Mouse (Mus musculus) embryonic facial prominence, embryonic 13.5 days (tissue): ENCODE data around the gene Ctdsp1. TPM values are rescaled to one million over a fixed set of nuclear protein-coding genes. Genes with fewer than 3 reads are reported as not detected.
"Not testable (repeated sequence)": the region's sequence is repeated elsewhere in the genome, so short reads cannot be mapped to it uniquely, and the experiment has no call there.

Experiments
- ATAC-seq: fragments of 200-750 bp; cut with Nextera tagmentation; 2 replicates; pipeline ENCODE4 v1.8.0; 2017; ENCODE audit warnings: low read depth; ENCODE audit not compliant: insufficient number of reproducible peaks, insufficient read depth, low FRiP score, low TSS enrichment
- H3K27ac ChIP-seq: fragments of 300-500 bp; sonication (generic); 2 replicates; pipeline ENCODE4 v1.5.1; 2015; ENCODE audit warnings: moderate library complexity, mild to moderate bottlenecking, inconsistent platforms
- H3K27me3 ChIP-seq: fragments of 300-500 bp; sonication (generic); 2 replicates; pipeline ENCODE4 v1.6.1; 2015; ENCODE audit warnings: mild to moderate bottlenecking, inconsistent platforms
- H3K36me3 ChIP-seq: fragments of 300-500 bp; sonication (generic); 2 replicates; pipeline ENCODE4 v1.6.1; 2015; ENCODE audit warnings: mild to moderate bottlenecking, inconsistent platforms
- H3K4me1 ChIP-seq: fragments of 300-500 bp; sonication (generic); 2 replicates; pipeline ENCODE4 v1.6.1; 2015; ENCODE audit warnings: inconsistent platforms
- H3K4me2 ChIP-seq: fragments of 300-500 bp; sonication (generic); 2 replicates; pipeline ENCODE4 v1.6.1; 2015; ENCODE audit warnings: moderate library complexity, mild to moderate bottlenecking, inconsistent platforms
- H3K4me3 ChIP-seq: fragments of 300-500 bp; sonication (generic); 2 replicates; pipeline ENCODE4 v1.5.1; 2015; ENCODE audit warnings: mild to moderate bottlenecking, inconsistent platforms
- H3K9ac ChIP-seq: fragments of 300-500 bp; sonication (generic); 2 replicates; pipeline ENCODE4 v1.6.1; 2015; ENCODE audit warnings: mild to moderate bottlenecking, inconsistent platforms
- H3K9me3 ChIP-seq: fragments of 300-500 bp; sonication (generic); 2 replicates; pipeline ENCODE4 v1.6.1; 2016; ENCODE audit warnings: inconsistent platforms
- WGBS: fragments of 180-500 bp; shearing (Covaris S2); methylation state at CpG from one replicate; pipeline ENCODE4 v1.1.7; 2015; ENCODE audit warnings: mixed read lengths; 5-methylcytosine and 5-hydroxymethylcytosine counted together
- polyA plus RNA-seq: library from polyadenylated mRNA; unstranded; fragments of >200 nt; fragmentation: Nextera tagmentation; extraction: Ambion mirVana; gene quantifications from 2 replicates; pipeline ENCODE4 v1.2.1, GENCODE M21; 2015

Gene Ctdsp1
- polyA plus RNA-seq, 1 experiment from 2014 or later = 91.0 TPM

GRCm38 (mm10) chr1:74390287-74390906 lies 912 bp upstream of the Ctdsp1 start:
- H3K27me3 ChIP-seq = no peaks in the 10 kb centered on the region
- H3K9me3 ChIP-seq = no peaks in the 10 kb centered on the region
- H3K4me2 ChIP-seq = peak overlapping the region; percentile 94
- H3K27ac ChIP-seq = peak overlapping the region; percentile 98
- H3K4me1 ChIP-seq = peaks cover 57% of the 10 kb centered on the region
- H3K36me3 ChIP-seq = peaks cover 22% of the 10 kb centered on the region
- ATAC-seq = no peak
- H3K9ac ChIP-seq = peak overlapping the region; percentile 99
- peak overlapping the region; percentile 91 for H3K4me3 ChIP-seq
- 3% methylated on average over 21 of the region's 21 CpGs for WGBS

- Histone ChIP-seq H3K27me3 (no peaks in the 10 kb centered on the region), H3K36me3 (peaks cover 23% of the 10 kb centered on the region), H3K4me3 (peak overlapping the region; percentile 91), H3K9me3 (no peaks in the 10 kb centered on the region), H3K27ac (peak overlapping the region; percentile 98), H3K9ac (peak overlapping the region; percentile 99), H3K4me2 (peak overlapping the region; percentile 94), H3K4me1 (peaks cover 58% of the 10 kb centered on the region)
- WGBS = under 1% methylated on average over 55 of the region's 63 CpGs
- 0 out of 2 replicates have a peak, but pooled peaks have one; percentile 5 for ATAC-seq
Measured at GRCm38 (mm10) chr1:74391844-74392441, 634 bp downstream of the Ctdsp1 start.

GRCm38 (mm10) chr1:74392446-74392994 lies 1.2 kb downstream of the Ctdsp1 start:
- peaks cover 55% of the 10 kb centered on the region for H3K4me1 ChIP-seq

GRCm38 (mm10) chr1:74393010-74393409 lies 1.7 kb downstream of the Ctdsp1 start:
- Histone ChIP-seq H3K27me3 (no peaks in the 10 kb centered on the region), H3K4me1 (peaks cover 50% of the 10 kb centered on the region), H3K9ac (peak overlapping the region; percentile 99), H3K4me3 (peak overlapping the region; percentile 91), H3K4me2 (peak overlapping the region; percentile 94), H3K27ac (peak overlapping the region; percentile 98), H3K36me3 (peaks cover 23% of the 10 kb centered on the region), H3K9me3 (no peaks in the 10 kb centered on the region)
- ATAC-seq = no peak
- WGBS = 42% methylated on average over 7 of the region's 7 CpGs

More at GRCm38 (mm10) chr1:74392446-74392994, 1.2 kb downstream of the Ctdsp1 start:
- H3K36me3 ChIP-seq = peaks cover 23% of the 10 kb centered on the region
- no peaks in the 10 kb centered on the region for H3K9me3 ChIP-seq
- ATAC-seq = no peak; the same call in 1 of the 2 replicates
- peak overlapping the region; percentile 98 for H3K27ac ChIP-seq
- H3K4me3 ChIP-seq = peak overlapping the region; percentile 91
- peak overlapping the region; percentile 99 for H3K9ac ChIP-seq
- H3K4me2 ChIP-seq = peak overlapping the region; percentile 94
- 2% methylated on average over 16 of the region's 16 CpGs for WGBS
- H3K27me3 ChIP-seq = no peaks in the 10 kb centered on the region

GRCm38 (mm10) chr1:74393697-74394096 lies 2.4 kb downstream of the Ctdsp1 start:
- Histone ChIP-seq H3K4me1 (peaks cover 48% of the 10 kb centered on the region), H3K27ac (no peak overlapping the region), H3K4me3 (peak overlapping the region; percentile 91; the same call in 1 of the 2 replicates), H3K36me3 (peaks cover 23% of the 10 kb centered on the region), H3K27me3 (no peaks in the 10 kb centered on the region), H3K9ac (peak overlapping the region; percentile 99; the same call in 1 of the 2 replicates), H3K9me3 (no peaks in the 10 kb centered on the region), H3K4me2 (peak overlapping the region; percentile 94; the same call in 1 of the 2 replicates)
- no peak for ATAC-seq
- WGBS = 90% methylated on average over 9 of the region's 9 CpGs

- Histone ChIP-seq H3K4me3 (no peak overlapping the region), H3K36me3 (peaks cover 23% of the 10 kb centered on the region), H3K27ac (peak overlapping the region; percentile 16; the same call in 1 of the 2 replicates), H3K9ac (no peak overlapping the region), H3K4me1 (peaks cover 42% of the 10 kb centered on the region), H3K4me2 (no peak overlapping the region), H3K9me3 (no peaks in the 10 kb centered on the region), H3K27me3 (no peaks in the 10 kb centered on the region)
- WGBS = 94% methylated on average over 9 of the region's 9 CpGs
- ATAC-seq = no peak
Measured at GRCm38 (mm10) chr1:74394311-74394710, 3.0 kb downstream of the Ctdsp1 start.

GRCm38 (mm10) chr1:74394858-74395257 lies 3.5 kb downstream of the Ctdsp1 start:
- WGBS = 91% methylated on average over 15 of the region's 15 CpGs
- Histone ChIP-seq H3K36me3 (peaks cover 23% of the 10 kb centered on the region), H3K4me1 (peaks cover 37% of the 10 kb centered on the region), H3K27me3 (no peaks in the 10 kb centered on the region), H3K4me2 (no peak overlapping the region), H3K9me3 (no peaks in the 10 kb centered on the region), H3K27ac (no peak overlapping the region), H3K9ac (no peak overlapping the region), H3K4me3 (no peak overlapping the region)
- ATAC-seq = no peak

GRCm38 (mm10) chr1:74395290-74395689 lies 4.0 kb downstream of the Ctdsp1 start:
- Histone ChIP-seq H3K4me3 (no peak overlapping the region), H3K9ac (no peak overlapping the region), H3K27ac (no peak overlapping the region), H3K36me3 (peaks cover 23% of the 10 kb centered on the region), H3K9me3 (no peaks in the 10 kb centered on the region), H3K4me1 (peaks cover 33% of the 10 kb centered on the region), H3K27me3 (no peaks in the 10 kb centered on the region), H3K4me2 (no peak overlapping the region)
- ATAC-seq = no peak
- WGBS = 90% methylated on average over 13 of the region's 13 CpGs

GRCm38 (mm10) chr1:74396456-74397222 lies 5.3 kb downstream of the Ctdsp1 start:
- Histone ChIP-seq H3K4me1 (peaks cover 25% of the 10 kb centered on the region), H3K4me2 (peak overlapping the region; percentile 80), H3K4me3 (peak overlapping the region; percentile 46), H3K27ac (peak overlapping the region; percentile 93), H3K36me3 (peaks cover 23% of the 10 kb centered on the region), H3K9ac (peak overlapping the region; percentile 66; the same call in 1 of the 2 replicates)
- not testable (repeated sequence) for H3K27me3 ChIP-seq, H3K9me3 ChIP-seq
- WGBS = 6% methylated on average over 12 of the region's 12 CpGs
- peak; percentile 1; the same call in 1 of the 2 replicates for ATAC-seq

GRCm38 (mm10) chr1:74397268-74397918 lies 6.1 kb downstream of the Ctdsp1 start:
- Histone ChIP-seq H3K36me3 (peaks cover 23% of the 10 kb centered on the region), H3K27me3 (no peaks in the 10 kb centered on the region), H3K9ac (peak overlapping the region; percentile 66), H3K4me3 (peak overlapping the region; percentile 46), H3K4me2 (peak overlapping the region; percentile 80), H3K4me1 (peaks cover 24% of the 10 kb centered on the region), H3K27ac (peak overlapping the region; percentile 93), H3K9me3 (no peaks in the 10 kb centered on the region)
- peak; percentile 85 for ATAC-seq
- WGBS = under 1% methylated on average over 40 of the region's 41 CpGs
